Mouse (Mus musculus) small intestine, adult 2 months (tissue): ENCODE results near the gene Dpp8.

ENCODE experiments used
- CTCF ChIP-seq: fragments of 200-500 bp; IDR thresholded peaks from 2 replicates; pipeline ENCODE4 v1.5.1; 2012; ENCODE audit warnings: low read depth, mild to moderate bottlenecking, control low read depth, inconsistent platforms, low read length, moderate library complexity, mixed read lengths; ENCODE audit not compliant: insufficient replicate concordance, insufficient read length; ENCODE audit errors: extremely low read depth
- POLR2A ChIP-seq: fragments of 200-500 bp; IDR thresholded peaks from 2 replicates; pipeline ENCODE4 v1.6.1; 2012; ENCODE audit warnings: low read depth, mild to moderate bottlenecking, control low read depth, inconsistent platforms, low read length, moderate library complexity

DNA sequence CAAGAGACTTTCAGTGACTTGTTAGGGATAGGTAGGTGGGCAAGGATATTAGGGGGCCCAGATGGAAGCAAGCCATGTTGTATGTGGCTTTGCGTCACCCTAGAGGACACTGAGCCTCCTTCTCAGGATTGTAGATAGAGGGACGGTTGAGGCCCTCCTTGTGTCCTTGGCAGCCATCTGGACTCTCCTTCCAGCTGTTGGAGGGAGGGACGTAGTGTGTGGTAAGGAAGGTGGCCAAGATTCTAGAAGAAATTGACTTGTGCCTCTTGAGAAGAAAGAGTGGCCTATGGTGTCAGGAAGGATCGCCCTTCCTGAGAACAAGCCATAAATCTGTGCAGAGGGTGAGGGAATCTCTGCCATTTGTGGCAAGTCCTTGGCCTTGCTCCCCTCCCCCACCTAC, 74.6 kb downstream of the Dpp8 start:
- TF ChIP-seq CTCF (no peak), POLR2A (no peak)
